Mouse (Mus musculus) leukemia stem cell, adult 10-12 weeks (primary cell): ENCODE results near the gene Fam234a. TPM values are rescaled to one million over a fixed set of nuclear protein-coding genes. Genes with fewer than 3 reads are reported as not detected.

ENCODE experiments used
- polyA plus RNA-seq: library from polyadenylated mRNA; stranded (reverse); fragments of >175 nt; gene quantifications from 2 replicates; pipeline ENCODE4 v1.2.3, GENCODE M21; 2012; ENCODE audit warnings: low replicate concordance

Gene Fam234a
- polyA plus RNA-seq: 1.2 and 6.5 TPM in 2 replicates

GRCm38 (mm10) chr17:26244101-26244841 is at the start of gene Fam234a:
Gene Fam234a, minus strand, starts transcription at chr17:26244242.

GRCm38 (mm10) chr17:26252539-26253251 is 8.7 kb upstream of the Fam234a start, which contains the start of gene Luc7l:
Gene Luc7l, plus strand, starts transcription at chr17:26252896.

GRCm38 (mm10) chr17:26207686-26208085 is 36.4 kb downstream of the Fam234a start, which contains the start of gene Arhgdig:
Gene Arhgdig, minus strand, starts transcription at chr17:26207786.

GRCm38 (mm10) chr17:26202737-26203136 is 41.3 kb downstream of the Fam234a start, which contains the start of gene Rgs11:
Gene Rgs11, plus strand, starts transcription at chr17:26202951.

GRCm38 (mm10) chr17:26198892-26199291 is 45.1 kb downstream of the Fam234a start, which contains the start of gene Pdia2:
Gene Pdia2, minus strand, starts transcription at chr17:26199087.

Other genes with a start within 250 kb of the Fam234a start
- 4.8 and 7.2 TPM in 2 replicates for gene Rab11fip3, start 174.7 kb downstream of the Fam234a start, polyA plus RNA-seq
- 0.11 and 0.89 TPM in 2 replicates for gene Decr2, start 153.9 kb downstream of the Fam234a start, polyA plus RNA-seq
- 55.7 and 62.6 TPM in 2 replicates for gene Nme4, start 148.6 kb downstream of the Fam234a start, polyA plus RNA-seq
- gene Tmem8, start 130.9 kb downstream of the Fam234a start, polyA plus RNA-seq: 5.9 and 15.9 TPM in 2 replicates
- gene Mrpl28, start 120.7 kb downstream of the Fam234a start, polyA plus RNA-seq: 112 and 181 TPM in 2 replicates
- gene Axin1, start 105.6 kb downstream of the Fam234a start, polyA plus RNA-seq: 36.8 and 40.9 TPM in 2 replicates
- gene Pdia2, start 45.2 kb downstream of the Fam234a start, polyA plus RNA-seq: 7.8 and 8.9 TPM in 2 replicates
- 1.3 and 3.5 TPM in 2 replicates for gene Rgs11, start 41.3 kb downstream of the Fam234a start, polyA plus RNA-seq
- gene Arhgdig, start 36.5 kb downstream of the Fam234a start, polyA plus RNA-seq: 1.5 and 4.5 TPM in 2 replicates
- 41.6 and 47.4 TPM in 2 replicates for gene Luc7l, start 8.7 kb upstream of the Fam234a start, polyA plus RNA-seq
- 0.95 and 1.6 TPM in 2 replicates for gene Neurl1b, start 170.6 kb upstream of the Fam234a start, polyA plus RNA-seq